Mouse (Mus musculus): Measurements from ENCODE around the gene Mycbp2. TPM values are rescaled to one million over a fixed set of nuclear protein-coding genes. Genes with fewer than 3 reads are reported as not detected.

The Mycbp2 gene
- polyA plus RNA-seq, 1 experiment from 2014 or later: 18.3 TPM

DNA sequence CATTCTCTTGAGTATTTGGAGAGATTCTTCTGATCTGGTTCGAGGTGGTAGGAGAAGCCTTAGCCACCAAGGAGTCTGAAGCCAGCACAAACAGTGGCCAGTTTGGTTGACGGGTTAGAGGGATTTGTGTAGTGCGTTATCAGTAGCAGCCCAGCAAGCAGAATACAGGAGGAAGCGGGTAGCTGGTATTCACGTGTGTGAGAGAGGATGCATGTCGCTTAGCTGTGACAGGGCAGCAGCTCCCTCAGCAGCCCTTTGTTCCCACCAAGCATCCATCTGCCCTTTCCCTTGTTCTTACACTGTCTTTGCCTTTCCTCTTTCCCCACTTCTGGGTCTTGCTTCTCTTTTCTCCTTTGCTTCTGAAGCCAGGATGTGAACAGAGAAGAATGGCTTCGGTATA lies 271.4 kb downstream of the Mycbp2 start:
- H3K4me1 ChIP-seq (ENCODE audit: insufficient read depth, low read depth, low read length): 0 out of 2 replicates have a peak, but pooled peaks cover 2% of the 10 kb centered on the region
- no peak for DNase-seq (ENCODE audit: low spot score)
- H3K27ac ChIP-seq (ENCODE audit: low read length): no peak overlapping the region
- no peak overlapping the region for H3K4me2 ChIP-seq (replicated peaks; ENCODE audit: low read depth, low read length)
- peaks cover 8% of the 10 kb centered on the region; the same call in 1 of the 2 replicates for H3K36me3 ChIP-seq (ENCODE audit: insufficient read depth, low read length)
- no peak overlapping the region for H3K9ac ChIP-seq (replicated peaks; ENCODE audit: low read depth)
- no peak overlapping the region for H3K4me3 ChIP-seq (ENCODE audit: low read depth, low read length)
- TF ChIP-seq CTCF (IDR thresholded peaks at IDR 0.05): no peak
- TF ChIP-seq EP300 (IDR thresholded peaks at IDR 0.05): no peak
- no peaks in the 10 kb centered on the region for H3K9me3 ChIP-seq (ENCODE audit: low read length)
- ATAC-seq: no peak
- no peaks in the 10 kb centered on the region for H3K27me3 ChIP-seq (replicated peaks; ENCODE audit: insufficient read depth, low read length)
- 86% methylated on average over 7 of the region's 7 CpGs for WGBS

DNA sequence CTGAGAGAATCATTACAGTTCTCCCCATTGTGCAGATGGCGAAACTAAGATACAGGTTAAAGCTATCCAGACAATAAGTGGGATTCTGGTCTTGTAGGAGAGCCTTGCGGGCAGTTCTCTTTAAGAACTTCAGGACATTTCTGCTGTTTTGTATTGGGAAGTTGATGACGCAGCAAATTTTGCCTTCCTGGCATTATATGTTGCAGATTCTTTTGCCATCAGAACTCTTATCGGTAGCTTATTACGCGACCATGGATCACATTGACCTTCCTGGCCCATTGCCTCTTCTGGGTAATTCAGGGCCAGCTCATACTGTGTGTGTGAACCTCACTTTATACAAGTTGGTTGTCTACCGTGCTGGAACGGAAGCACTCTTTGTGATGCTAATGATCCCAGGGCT lies 272.8 kb downstream of the Mycbp2 start:
- no peaks in the 10 kb centered on the region for H3K27me3 ChIP-seq (replicated peaks; ENCODE audit: insufficient read depth, low read length)
- H3K36me3 ChIP-seq (ENCODE audit: insufficient read depth, low read length): peaks cover 8% of the 10 kb centered on the region; the same call in 1 of the 2 replicates
- H3K4me3 ChIP-seq (ENCODE audit: low read depth, low read length): no peak overlapping the region

DNA sequence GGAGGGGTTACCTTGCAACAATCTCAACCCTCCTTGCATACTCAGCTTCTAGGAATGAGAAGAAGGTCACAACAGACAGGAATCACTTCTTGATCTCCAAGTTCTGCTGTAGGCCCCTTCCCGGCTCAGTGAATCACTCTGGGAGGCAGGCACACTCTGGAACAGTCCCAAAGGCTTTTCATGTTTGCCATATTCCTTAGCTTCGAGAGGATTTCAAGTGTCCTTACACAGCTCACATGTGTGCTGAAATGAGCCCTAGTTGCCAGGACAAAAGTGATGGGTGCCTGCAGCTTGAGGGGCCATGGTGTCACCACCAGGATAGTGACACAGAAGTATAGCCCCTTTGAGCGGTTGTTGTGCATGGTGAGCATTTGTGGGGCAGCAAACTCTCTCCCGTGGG lies 273.9 kb downstream of the Mycbp2 start:
- no peaks in the 10 kb centered on the region for H3K27me3 ChIP-seq (replicated peaks; ENCODE audit: insufficient read depth, low read length)
- no peak overlapping the region for H3K27ac ChIP-seq (ENCODE audit: low read length)
- peaks cover 8% of the 10 kb centered on the region; the same call in 1 of the 2 replicates for H3K36me3 ChIP-seq (ENCODE audit: insufficient read depth, low read length)
- no peak for ATAC-seq
- TF ChIP-seq CTCF (IDR thresholded peaks at IDR 0.05) (no peak), EP300 (IDR thresholded peaks at IDR 0.05) (no peak)
- WGBS: 69% methylated on average over 4 of the region's 4 CpGs
- H3K4me1 ChIP-seq (ENCODE audit: insufficient read depth, low read depth, low read length): 0 out of 2 replicates have a peak, but pooled peaks cover 7% of the 10 kb centered on the region
- no peak overlapping the region for H3K4me2 ChIP-seq (replicated peaks; ENCODE audit: low read depth, low read length)
- H3K9me3 ChIP-seq (ENCODE audit: low read length): no peaks in the 10 kb centered on the region
- DNase-seq (ENCODE audit: low spot score): peak; percentile 74
- no peak overlapping the region for H3K9ac ChIP-seq (replicated peaks; ENCODE audit: low read depth)
- H3K4me3 ChIP-seq (ENCODE audit: low read depth, low read length): no peak overlapping the region

More for the DNA sequence above, 272.8 kb downstream of the Mycbp2 start:
- no peak for TF ChIP-seq CTCF (IDR thresholded peaks at IDR 0.05)
- TF ChIP-seq EP300 (IDR thresholded peaks at IDR 0.05): no peak
- WGBS: 96% methylated on average over 8 of the region's 8 CpGs
- Histone ChIP-seq H3K4me1 (ENCODE audit: insufficient read depth, low read depth, low read length) (0 out of 2 replicates have a peak, but pooled peaks cover 7% of the 10 kb centered on the region), H3K9me3 (ENCODE audit: low read length) (no peaks in the 10 kb centered on the region), H3K4me2 (replicated peaks; ENCODE audit: low read depth, low read length) (no peak overlapping the region), H3K9ac (replicated peaks; ENCODE audit: low read depth) (no peak overlapping the region), H3K27ac (ENCODE audit: low read length) (no peak overlapping the region)
- ATAC-seq (no peak), DNase-seq (ENCODE audit: low spot score) (no peak)

DNA sequence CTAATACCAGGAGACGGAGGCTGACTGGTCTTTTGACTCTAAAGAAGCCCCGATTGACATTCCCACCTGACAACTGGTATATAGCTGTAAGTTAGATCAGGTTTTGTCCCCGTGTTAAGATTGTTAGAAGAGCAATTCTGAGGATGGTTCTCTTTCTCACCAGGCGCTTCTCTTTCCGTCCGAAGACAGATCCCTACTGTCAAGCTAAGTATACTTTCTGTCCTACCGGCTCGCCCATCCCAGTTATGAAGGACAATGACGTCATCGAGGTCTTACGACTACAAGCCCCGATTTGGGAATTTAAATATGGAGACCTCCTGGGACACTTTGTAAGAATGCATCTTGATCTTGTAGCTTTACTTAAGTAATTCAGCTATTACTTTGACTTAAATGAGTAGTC lies 275.1 kb downstream of the Mycbp2 start:
- no peak overlapping the region; the same call in 1 of the 2 replicates for H3K4me2 ChIP-seq (replicated peaks; ENCODE audit: low read depth, low read length)

DNA sequence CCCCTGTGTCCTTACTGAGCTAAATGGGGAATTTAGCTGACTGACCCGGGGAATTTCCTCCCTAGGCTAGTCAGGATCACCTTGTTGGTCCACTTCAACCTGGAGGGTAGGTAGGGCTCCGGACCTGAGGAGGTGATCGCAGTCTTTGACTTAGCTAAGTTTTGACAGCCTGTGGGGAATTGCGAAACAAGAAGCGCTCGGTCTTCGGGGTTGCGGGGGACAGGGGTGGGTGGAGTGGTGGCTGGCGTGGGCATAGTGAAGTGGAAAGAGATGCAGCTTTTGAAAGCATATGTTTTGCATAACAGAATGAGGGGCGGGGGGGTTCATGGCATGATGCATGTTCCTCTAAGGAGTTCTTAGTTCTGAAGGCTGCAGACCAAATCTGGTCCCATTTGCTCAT lies 275.8 kb downstream of the Mycbp2 start:
- H3K4me1 ChIP-seq (ENCODE audit: insufficient read depth, low read depth, low read length): 0 out of 2 replicates have a peak, but pooled peaks cover 7% of the 10 kb centered on the region
- H3K27ac ChIP-seq (ENCODE audit: low read length): peak overlapping the region; percentile 88
- H3K27me3 ChIP-seq (replicated peaks; ENCODE audit: insufficient read depth, low read length): no peaks in the 10 kb centered on the region
- no peaks in the 10 kb centered on the region for H3K36me3 ChIP-seq (ENCODE audit: insufficient read depth, low read length)
- peak overlapping the region; percentile 82 for H3K4me2 ChIP-seq (replicated peaks; ENCODE audit: low read depth, low read length)
- peak overlapping the region; percentile 79 for H3K4me3 ChIP-seq (ENCODE audit: low read depth, low read length)
- peak overlapping the region; percentile 62 for H3K9ac ChIP-seq (replicated peaks; ENCODE audit: low read depth)
- peak; percentile 79 for DNase-seq (ENCODE audit: low spot score)
- TF ChIP-seq CTCF (IDR thresholded peaks at IDR 0.05) (no peak), EP300 (IDR thresholded peaks at IDR 0.05) (no peak)
- peak; percentile 23 for ATAC-seq
- 3% methylated on average over 10 of the region's 10 CpGs for WGBS
- no peaks in the 10 kb centered on the region for H3K9me3 ChIP-seq (ENCODE audit: low read length)

More for the DNA sequence above, 275.1 kb downstream of the Mycbp2 start:
- Histone ChIP-seq H3K4me1 (ENCODE audit: insufficient read depth, low read depth, low read length) (0 out of 2 replicates have a peak, but pooled peaks cover 7% of the 10 kb centered on the region), H3K9me3 (ENCODE audit: low read length) (no peaks in the 10 kb centered on the region), H3K9ac (replicated peaks; ENCODE audit: low read depth) (no peak overlapping the region), H3K27me3 (replicated peaks; ENCODE audit: insufficient read depth, low read length) (no peaks in the 10 kb centered on the region), H3K36me3 (ENCODE audit: insufficient read depth, low read length) (peaks cover 5% of the 10 kb centered on the region; the same call in 1 of the 2 replicates), H3K4me3 (ENCODE audit: low read depth, low read length) (no peak overlapping the region), H3K27ac (ENCODE audit: low read length) (no peak overlapping the region)
- TF ChIP-seq EP300 (IDR thresholded peaks at IDR 0.05) (no peak), CTCF (IDR thresholded peaks at IDR 0.05) (no peak)
- DNase-seq (ENCODE audit: low spot score): no peak
- WGBS: 93% methylated on average over 12 of the region's 12 CpGs
- ATAC-seq: no peak

DNA sequence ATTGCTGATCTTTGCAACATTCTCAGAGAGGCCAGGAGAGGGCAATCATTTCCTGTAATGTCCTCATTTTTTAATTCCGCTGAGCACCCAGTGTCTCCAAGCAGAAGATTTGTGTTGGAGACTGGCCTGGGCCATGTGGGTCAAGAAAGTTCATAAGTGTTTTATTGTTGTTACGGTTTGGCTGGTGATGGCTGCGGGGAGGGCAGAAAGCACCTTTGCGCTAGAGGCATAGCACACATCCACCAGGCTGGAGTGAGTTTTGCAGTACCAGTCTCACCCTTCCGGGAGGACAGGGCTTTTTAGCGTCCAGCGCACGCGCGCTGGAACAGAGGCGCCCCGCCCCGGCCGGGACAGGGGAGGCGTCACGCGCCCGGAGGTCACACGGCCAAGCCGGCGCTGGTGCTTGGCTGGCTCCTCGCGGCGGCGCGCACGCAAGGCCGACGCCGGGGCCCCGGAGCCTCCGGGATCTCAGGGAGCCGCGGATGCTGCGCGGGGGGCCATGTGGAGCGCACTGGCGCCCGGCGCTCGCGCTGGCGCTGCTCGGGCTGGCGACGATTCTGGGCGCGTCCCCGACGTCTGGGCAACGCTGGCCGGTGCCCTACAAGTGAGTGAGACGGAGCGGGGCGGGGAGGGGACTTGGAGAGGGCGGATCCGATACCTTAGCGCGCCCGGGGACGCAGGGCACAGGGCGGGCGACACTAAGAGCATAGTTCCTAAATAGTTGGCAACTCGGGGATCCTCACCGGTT lies 276.6 kb downstream of the Mycbp2 start, which contains the start of gene Cln5:
Gene Cln5, plus strand, starts transcription at position 353 of the 748 bp plus-strand sequence.
- H3K4me1 ChIP-seq (ENCODE audit: insufficient read depth, low read depth, low read length): 0 out of 2 replicates have a peak, but pooled peaks cover 7% of the 10 kb centered on the region
- H3K36me3 ChIP-seq (ENCODE audit: insufficient read depth, low read length): no peaks in the 10 kb centered on the region
- no peaks in the 10 kb centered on the region for H3K27me3 ChIP-seq (replicated peaks; ENCODE audit: insufficient read depth, low read length)
- H3K27ac ChIP-seq (ENCODE audit: low read length): peak within 1 kb of the TSS; percentile 88
- DNase-seq (ENCODE audit: low spot score) (peak; percentile 97), ATAC-seq (peak; percentile 97)
- TF ChIP-seq EP300 (IDR thresholded peaks at IDR 0.05) (no peak; the same call in 1 of the 2 replicates), CTCF (IDR thresholded peaks at IDR 0.05) (peak; percentile 71)
- WGBS: under 1% methylated on average over 65 of the region's 65 CpGs
- H3K9me3 ChIP-seq (ENCODE audit: low read length): no peaks in the 10 kb centered on the region
- peak within 1 kb of the TSS; percentile 82 for H3K4me2 ChIP-seq (replicated peaks; ENCODE audit: low read depth, low read length)
- peak within 1 kb of the TSS; percentile 62 for H3K9ac ChIP-seq (replicated peaks; ENCODE audit: low read depth)
- H3K4me3 ChIP-seq (ENCODE audit: low read depth, low read length): peak within 1 kb of the TSS; percentile 79

All from lung, postnatal 0 days (tissue).